Mouse (Mus musculus): ENCODE data around the gene Cntn4.

Gene Cntn4

GRCm38 (mm10) chr6:105677149-105678031 lies at the start of gene Cntn4:
TSS of gene Cntn4 (plus strand) at chr6:105677660.
- no peak for DNase-seq (ENCODE audit: low read depth)

- no peak for DNase-seq (ENCODE audit: low read depth)
Observed at GRCm38 (mm10) chr6:105674276-105674675, 3.2 kb upstream of the Cntn4 start.

GRCm38 (mm10) chr6:105675099-105675498 lies 2.4 kb upstream of the Cntn4 start:
- DNase-seq (ENCODE audit: low read depth) = no peak

- no peak for DNase-seq (ENCODE audit: low read depth)
Observed at GRCm38 (mm10) chr6:105676637-105677036, 823 bp upstream of the Cntn4 start.

- DNase-seq (ENCODE audit: low read depth) = no peak
Observed at GRCm38 (mm10) chr6:105678778-105679177, 1.3 kb downstream of the Cntn4 start.

GRCm38 (mm10) chr6:105681496-105681895 lies 4.0 kb downstream of the Cntn4 start:
- DNase-seq (ENCODE audit: low read depth) = no peak

GRCm38 (mm10) chr6:105683251-105683650 lies 5.8 kb downstream of the Cntn4 start:
- no peak for DNase-seq (ENCODE audit: low read depth)

- no peak for DNase-seq (ENCODE audit: low read depth)
Observed at GRCm38 (mm10) chr6:105684123-105684522, 6.7 kb downstream of the Cntn4 start.

GRCm38 (mm10) chr6:105688195-105688594 lies 10.7 kb downstream of the Cntn4 start:
- DNase-seq (ENCODE audit: low read depth) = no peak

GRCm38 (mm10) chr6:105742026-105742425 lies 64.6 kb downstream of the Cntn4 start:
- no peak for DNase-seq (ENCODE audit: low read depth)

GRCm38 (mm10) chr6:105780616-105781015 lies 103.2 kb downstream of the Cntn4 start:
- no peak for DNase-seq (ENCODE audit: low read depth)

GRCm38 (mm10) chr6:105788462-105788861 lies 111.0 kb downstream of the Cntn4 start:
- no peak for DNase-seq (ENCODE audit: low read depth)

- DNase-seq (ENCODE audit: low read depth) = no peak
Observed at GRCm38 (mm10) chr6:105835099-105835498, 157.6 kb downstream of the Cntn4 start.

GRCm38 (mm10) chr6:105847296-105847695 lies 169.8 kb downstream of the Cntn4 start:
- no peak for DNase-seq (ENCODE audit: low read depth)

GRCm38 (mm10) chr6:105892838-105893237 lies 215.4 kb downstream of the Cntn4 start:
- no peak for DNase-seq (ENCODE audit: low read depth)

GRCm38 (mm10) chr6:105938485-105938884 lies 261.0 kb downstream of the Cntn4 start:
- DNase-seq (ENCODE audit: low read depth) = no peak

- no peak for DNase-seq (ENCODE audit: low read depth)
Observed at GRCm38 (mm10) chr6:105939303-105939702, 261.8 kb downstream of the Cntn4 start.

- no peak for DNase-seq (ENCODE audit: low read depth)
Observed at GRCm38 (mm10) chr6:105940591-105940990, 263.1 kb downstream of the Cntn4 start.

- no peak for DNase-seq (ENCODE audit: low read depth)
Observed at GRCm38 (mm10) chr6:105991492-105991891, 314.0 kb downstream of the Cntn4 start.

GRCm38 (mm10) chr6:106013018-106013417 lies 335.6 kb downstream of the Cntn4 start:
- DNase-seq (ENCODE audit: low read depth) = no peak

GRCm38 (mm10) chr6:106015126-106015525 lies 337.7 kb downstream of the Cntn4 start:
- no peak for DNase-seq (ENCODE audit: low read depth)

- no peak for DNase-seq (ENCODE audit: low read depth)
Observed at GRCm38 (mm10) chr6:106048878-106049277, 371.4 kb downstream of the Cntn4 start.

- DNase-seq (ENCODE audit: low read depth) = no peak
Observed at GRCm38 (mm10) chr6:106056123-106056522, 378.7 kb downstream of the Cntn4 start.

GRCm38 (mm10) chr6:106078071-106078603 lies 400.7 kb downstream of the Cntn4 start:
- DNase-seq (ENCODE audit: low read depth) = no peak
